Mouse (Mus musculus) myocyte (in vitro differentiated cells): ENCODE measurements around the gene Gtf2h2. TPM values are rescaled to one million over a fixed set of nuclear protein-coding genes. Genes with fewer than 3 reads are reported as not detected.

Source experiments
- H3K27me3 ChIP-seq: one replicate; pipeline ENCODE4 v1.6.1; 2011; ENCODE audit not compliant: control insufficient read depth, insufficient read depth, insufficient read length
- H3K36me3 ChIP-seq: one replicate; pipeline ENCODE4 v1.6.1; 2011; ENCODE audit not compliant: control insufficient read depth, insufficient read depth
- H3K4me2 ChIP-seq: one replicate; pipeline ENCODE4 v1.6.1; 2011; ENCODE audit warnings: low read depth, control low read depth
- H3K4me3 ChIP-seq: one replicate; pipeline ENCODE4 v1.5.1; 2011; ENCODE audit warnings: mild to moderate bottlenecking, control low read depth, moderate library complexity
- H3K79me2 ChIP-seq: one replicate; pipeline ENCODE4 v1.6.1; 2011; ENCODE audit not compliant: control insufficient read depth, insufficient read depth
- H3ac ChIP-seq: one replicate; pipeline ENCODE4 v1.6.1; 2011; ENCODE audit not compliant: control insufficient read depth, insufficient read length
- CEBPB ChIP-seq: IDR thresholded peaks from 2 replicates; pipeline ENCODE4 v1.6.1; 2011; ENCODE audit warnings: mild to moderate bottlenecking, moderate library complexity; ENCODE audit not compliant: poor library complexity, insufficient read depth, severe bottlenecking
- E2F4 ChIP-seq: IDR thresholded peaks from one replicate; pipeline ENCODE4 v1.6.1; 2011; ENCODE audit warnings: mild to moderate bottlenecking, control low read depth, moderate library complexity; ENCODE audit not compliant: insufficient read depth
- MAX ChIP-seq: IDR thresholded peaks from one replicate; pipeline ENCODE4 v1.6.1; 2011; ENCODE audit warnings: low read depth, mild to moderate bottlenecking, control low read depth
- MYOD1 ChIP-seq, 3 experiments: IDR thresholded peaks; one replicate each; pipeline ENCODE4 v1.6.1; 2011; ENCODE audit warnings: control low read depth in 2 of 3, low read depth in 2 of 3, mild to moderate bottlenecking in 2 of 3, moderate library complexity in 1 of 3; ENCODE audit not compliant: insufficient read length in 2 of 3, control insufficient read depth in 1 of 3
- MYOG ChIP-seq, 3 experiments: IDR thresholded peaks; one replicate each; pipeline ENCODE4 v1.6.1; 2011; ENCODE audit warnings: control low read depth in 2 of 3, low read depth in 2 of 3, mild to moderate bottlenecking in 2 of 3; ENCODE audit not compliant: insufficient read length in 2 of 3, control insufficient read depth in 1 of 3, insufficient read depth in 1 of 3
- POLR2A ChIP-seq: IDR thresholded peaks from one replicate; pipeline ENCODE4 v1.6.1; 2011; ENCODE audit warnings: low read depth, mild to moderate bottlenecking, control low read depth, moderate library complexity; ENCODE audit not compliant: insufficient read length
- POLR2AphosphoS2 ChIP-seq: IDR thresholded peaks from one replicate; pipeline ENCODE4 v1.6.1; 2011; ENCODE audit warnings: low read depth, control low read depth; ENCODE audit not compliant: insufficient read length
- REST ChIP-seq: IDR thresholded peaks from one replicate; pipeline ENCODE4 v1.6.1; 2011; ENCODE audit warnings: mild to moderate bottlenecking, control low read depth, moderate library complexity; ENCODE audit not compliant: insufficient read depth, insufficient read length
- SRF ChIP-seq: IDR thresholded peaks from one replicate; pipeline ENCODE4 v1.6.1; 2011; ENCODE audit warnings: low read depth; ENCODE audit not compliant: control insufficient read depth, insufficient read length
- TCF12 ChIP-seq: IDR thresholded peaks from one replicate; pipeline ENCODE4 v1.6.1; 2011; ENCODE audit warnings: mild to moderate bottlenecking, control low read depth; ENCODE audit not compliant: poor library complexity, insufficient read depth, severe bottlenecking
- TCF3 ChIP-seq: IDR thresholded peaks from one replicate; pipeline ENCODE4 v1.6.1; 2011; ENCODE audit warnings: low read depth, control low read depth; ENCODE audit not compliant: insufficient read length
- USF1 ChIP-seq: IDR thresholded peaks from one replicate; pipeline ENCODE4 v1.6.1; 2011; ENCODE audit warnings: low read depth, mild to moderate bottlenecking, control low read depth, moderate library complexity
- polyA plus RNA-seq: library from polyadenylated mRNA; unstranded; fragments of >200 nt; fragmentation: generic; extraction: Trizol; gene quantifications from one replicate; pipeline ENCODE4 v1.2.1, GENCODE M21; 2012; ENCODE audit warnings: missing spikeins

Gtf2h2 gene
- polyA plus RNA-seq, 1 experiment: 13.1 TPM

DNA sequence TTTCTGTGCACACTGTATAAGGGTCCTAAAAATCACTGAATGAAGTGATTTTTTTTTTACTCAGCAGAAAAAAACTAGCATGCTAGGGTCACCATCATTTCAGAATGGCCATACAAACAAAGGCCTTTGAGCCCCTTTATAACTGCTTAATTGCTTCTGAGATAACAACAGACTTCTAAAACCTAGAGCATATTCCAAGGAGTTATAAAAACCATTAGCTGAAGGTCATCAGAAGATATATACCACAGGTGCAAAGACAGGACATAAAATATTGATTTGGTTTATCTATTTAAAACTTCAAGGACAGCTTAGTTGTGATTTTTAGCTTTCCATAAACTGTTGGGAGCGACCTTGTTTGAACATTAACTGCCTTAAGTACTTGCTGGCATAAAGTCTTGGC lies 78.0 kb downstream of the Gtf2h2 start:
- TF ChIP-seq TCF3: no peak
- no peak for TF ChIP-seq USF1
- TF ChIP-seq POLR2AphosphoS2: no peak
- TF ChIP-seq SRF: no peak
- no peak for TF ChIP-seq TCF12
- TF ChIP-seq E2F4: no peak
- no peak for TF ChIP-seq REST
- TF ChIP-seq MAX: no peak
- TF ChIP-seq MYOD1 (IDR thresholded peaks at IDR 0.05; ENCODE audit: control insufficient read depth in 1 of 3, insufficient read length in 2 of 3, low read depth in 2 of 3): no peak
- no peak for TF ChIP-seq MYOG (IDR thresholded peaks at IDR 0.05; ENCODE audit: control insufficient read depth in 1 of 3, insufficient read depth in 1 of 3, insufficient read length in 2 of 3, low read depth in 2 of 3)
- no peak for TF ChIP-seq CEBPB
- no peak for TF ChIP-seq POLR2A
- no peak overlapping the region for H3K4me3 ChIP-seq
- no peak overlapping the region for H3ac ChIP-seq
- no peaks in the 10 kb centered on the region for H3K36me3 ChIP-seq
- H3K4me2 ChIP-seq: no peak overlapping the region
- H3K79me2 ChIP-seq: no peaks in the 10 kb centered on the region
- no peaks in the 10 kb centered on the region for H3K27me3 ChIP-seq

Other genes with a start within 250 kb of the Gtf2h2 start
- 0.02 TPM for gene Naip5, start 246.3 kb downstream of the Gtf2h2 start, polyA plus RNA-seq
- 0.11 TPM for gene Naip6, start 174.9 kb downstream of the Gtf2h2 start, polyA plus RNA-seq
- 0.01 TPM for gene Naip1, start 39.7 kb downstream of the Gtf2h2 start, polyA plus RNA-seq
- gene Ocln, start 60.1 kb upstream of the Gtf2h2 start, polyA plus RNA-seq: 0.05 TPM
- gene Marveld2, start 124.4 kb upstream of the Gtf2h2 start, polyA plus RNA-seq: 0.07 TPM
- 115 TPM for gene Ak6, start 158.4 kb upstream of the Gtf2h2 start, polyA plus RNA-seq
- 5.9 TPM for gene Rad17, start 158.5 kb upstream of the Gtf2h2 start, polyA plus RNA-seq
- 5.3 TPM for gene Taf9, start 159.0 kb upstream of the Gtf2h2 start, polyA plus RNA-seq
- gene Ccdc125, start 177.1 kb upstream of the Gtf2h2 start, polyA plus RNA-seq: 0.17 TPM
- gene Cdk7, start 238.4 kb upstream of the Gtf2h2 start, polyA plus RNA-seq: 23.6 TPM